Mouse (Mus musculus) olfactory bulb, adult 2 months (tissue): ENCODE data around the gene Capn2.

ENCODE experiments used
- CTCF ChIP-seq: fragments of 200-500 bp; IDR thresholded peaks from 2 replicates; pipeline ENCODE4 v1.5.1; 2012; ENCODE audit warnings: low read depth, mild to moderate bottlenecking, low read length, moderate library complexity; ENCODE audit not compliant: insufficient read depth
- POLR2A ChIP-seq: fragments of 200-500 bp; IDR thresholded peaks from 2 replicates; pipeline ENCODE4 v1.6.1; 2012; ENCODE audit warnings: mild to moderate bottlenecking, low read depth, low read length, moderate library complexity; ENCODE audit not compliant: insufficient read depth

GRCm38 (mm10) chr1:182520091-182520937 is 2.9 kb upstream of the Capn2 start:
- TF ChIP-seq CTCF: no peak
- TF ChIP-seq POLR2A: no peak
